Mouse (Mus musculus) urinary bladder, adult 2 months (tissue): Measurements from ENCODE around the gene Prkce. TPM values are rescaled to one million over a fixed set of nuclear protein-coding genes. Genes with fewer than 3 reads are reported as not detected.

Experiments
- DNase-seq: peaks from one replicate; pipeline ENCODE4 v3.0.0; 2022; ENCODE audit warnings: low spot score
- polyA plus RNA-seq: library from polyadenylated mRNA; depleted of rRNA; stranded (reverse); fragments of >200 nt; gene quantifications from 2 replicates; pipeline ENCODE4 v1.2.3, GENCODE M21; 2012; rRNA removed

Gene Prkce
- polyA plus RNA-seq, 1 experiment, result 5.8 TPM

- DNase-seq, result no peak
Measured at GRCm38 (mm10) chr17:86703336-86703735, 535.8 kb downstream of the Prkce start.

DNA sequence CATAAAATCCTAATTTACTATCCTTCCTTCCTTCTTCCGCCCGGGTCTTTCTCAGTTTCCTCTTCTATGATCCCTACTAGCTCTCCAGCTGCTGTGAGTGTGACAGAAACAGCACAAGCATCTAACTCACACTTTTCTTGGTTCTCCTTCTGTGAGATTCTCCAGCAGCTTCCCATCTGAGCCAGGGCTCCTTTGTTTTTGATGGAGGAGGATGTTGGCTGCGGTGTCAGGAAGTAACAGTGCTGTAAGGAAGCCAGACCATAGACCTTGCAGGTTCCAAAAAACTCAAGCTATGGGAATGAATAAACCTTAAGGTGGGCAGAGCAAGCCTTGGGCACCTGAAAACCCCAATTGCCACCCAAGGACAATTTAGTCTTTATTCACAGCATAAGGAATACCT is 537.7 kb downstream of the Prkce start:
- no peak for DNase-seq

DNA sequence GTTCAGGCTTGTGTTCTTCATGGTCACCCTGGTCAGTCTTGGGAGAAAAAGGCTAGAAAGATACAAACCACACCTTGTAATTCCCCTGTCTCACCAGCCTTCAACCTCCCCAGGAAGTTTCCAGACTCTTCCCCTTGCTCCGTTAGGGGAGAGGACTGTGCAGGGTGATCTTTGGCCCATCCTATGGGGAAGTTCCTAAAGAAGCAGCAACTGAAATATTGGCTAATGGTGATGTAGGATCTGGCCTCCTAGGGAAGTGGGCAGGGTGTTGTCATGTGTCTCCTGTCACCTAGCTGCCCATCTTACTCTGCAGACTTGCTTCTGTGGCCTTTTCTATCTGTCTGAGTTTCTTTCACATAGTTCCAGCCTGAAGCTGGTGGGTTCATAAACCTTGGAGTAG is 538.9 kb downstream of the Prkce start:
- DNase-seq, result no peak

Other genes with a start within 250 kb of the Prkce start
- gene Srbd1, start 22.6 kb upstream of the Prkce start, polyA plus RNA-seq, result 5.9 and 7.7 TPM in 2 replicates